Mouse (Mus musculus) lung, postnatal 0 days (tissue): Measurements from ENCODE around the gene Art2b. TPM values are rescaled to one million over a fixed set of nuclear protein-coding genes. Genes with fewer than 3 reads are reported as not detected.
"Not testable (repeated sequence)": the region's sequence is repeated elsewhere in the genome, so short reads cannot be mapped to it uniquely, and the experiment has no call there.

Experiments used
- ATAC-seq: fragments of 200-750 bp; cut with Nextera tagmentation; 2 replicates; pipeline ENCODE4 v1.8.0; 2017; ENCODE audit warnings: moderate library complexity
- DNase-seq: peaks from one replicate; pipeline ENCODE4 v3.0.0-alpha.2; 2016; ENCODE audit warnings: low spot score
- H3K27ac ChIP-seq: fragments of 300-500 bp; sonication (generic); 2 replicates; pipeline ENCODE4 v1.5.1; 2014; ENCODE audit warnings: antibody characterized with exemption, mild to moderate bottlenecking, low read length, mixed read lengths
- H3K27me3 ChIP-seq: fragments of 300-500 bp; sonication (generic); replicated peaks from 2 replicates; pipeline ENCODE4 v1.6.1; 2014; ENCODE audit warnings: low read length, mixed read lengths; ENCODE audit not compliant: insufficient read depth
- H3K36me3 ChIP-seq: fragments of 300-500 bp; sonication (generic); 2 replicates; pipeline ENCODE4 v1.6.1; 2014; ENCODE audit warnings: low read length, mixed read lengths; ENCODE audit not compliant: insufficient read depth
- H3K4me1 ChIP-seq: fragments of 300-500 bp; sonication (generic); 2 replicates; pipeline ENCODE4 v1.6.1; 2014; ENCODE audit warnings: antibody characterized with exemption, low read depth, low read length, mixed read lengths; ENCODE audit not compliant: insufficient read depth
- H3K4me2 ChIP-seq: fragments of 300-500 bp; sonication (generic); replicated peaks from 2 replicates; pipeline ENCODE4 v1.6.1; 2014; ENCODE audit warnings: low read depth, mild to moderate bottlenecking, low read length, moderate library complexity, mixed read lengths
- H3K4me3 ChIP-seq: fragments of 300-500 bp; sonication (generic); 2 replicates; pipeline ENCODE4 v1.5.1; 2014; ENCODE audit warnings: low read depth, low read length
- H3K9ac ChIP-seq: fragments of 300-500 bp; sonication (generic); replicated peaks from 2 replicates; pipeline ENCODE4 v1.6.1; 2014; ENCODE audit warnings: low read depth, mild to moderate bottlenecking
- H3K9me3 ChIP-seq: fragments of 300-500 bp; sonication (generic); 2 replicates; pipeline ENCODE4 v1.6.1; 2016; ENCODE audit warnings: low read length, mixed read lengths
- CTCF ChIP-seq: IDR thresholded peaks from 2 replicates; pipeline ENCODE4 v1.5.1; 2016; ENCODE audit warnings: antibody characterized with exemption, mild to moderate bottlenecking
- EP300 ChIP-seq: IDR thresholded peaks from 2 replicates; pipeline ENCODE4 v1.6.1; 2016; ENCODE audit warnings: antibody characterized with exemption, mild to moderate bottlenecking, control low read depth
- WGBS: fragments of 180-500 bp; shearing (Covaris S2); extraction: QIAGEN DNeasy Blood & Tissue Kit; methylation state at CpG from one replicate; pipeline ENCODE4 v1.1.7; 2014; 5-methylcytosine and 5-hydroxymethylcytosine counted together
- polyA plus RNA-seq: library from polyadenylated mRNA; unstranded; fragments of >200 nt; fragmentation: Nextera tagmentation; extraction: Ambion mirVana; gene quantifications from 2 replicates; pipeline ENCODE4 v1.2.1, GENCODE M21; 2015

Gene Art2b
- polyA plus RNA-seq, 1 experiment from 2014 or later, result not detected

DNA sequence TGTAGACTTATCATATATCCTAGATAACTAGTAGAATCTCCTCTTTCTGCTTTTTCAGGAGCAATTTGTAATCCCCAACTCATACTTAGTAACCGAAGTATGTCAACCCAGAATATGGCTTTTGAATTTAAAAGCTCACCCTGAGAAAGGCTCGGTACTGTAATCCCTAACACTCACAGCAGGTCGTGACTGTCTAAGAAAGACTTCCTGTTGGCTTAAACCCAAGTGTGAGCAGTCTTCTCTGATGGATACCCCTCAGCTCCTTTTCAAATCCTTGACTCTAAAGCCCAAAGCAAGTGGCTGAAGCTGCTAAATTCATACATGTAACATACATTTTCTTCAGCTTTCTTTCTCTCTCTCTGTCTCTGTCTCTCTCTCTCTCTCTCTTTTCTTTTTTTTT, 11.0 kb downstream of the Art2b start:
- no peak for ATAC-seq
- H3K27ac ChIP-seq, result no peak overlapping the region
- TF ChIP-seq CTCF (no peak), EP300 (no peak)
- WGBS, result 29% methylated on average over 3 of the region's 3 CpGs
- H3K27me3 ChIP-seq, result no peaks in the 10 kb centered on the region
- no peak overlapping the region for H3K4me3 ChIP-seq
- H3K36me3 ChIP-seq, result no peaks in the 10 kb centered on the region
- no peaks in the 10 kb centered on the region for H3K4me1 ChIP-seq
- no peak for DNase-seq
- H3K9ac ChIP-seq, result no peak overlapping the region
- no peak overlapping the region for H3K4me2 ChIP-seq
- no peaks in the 10 kb centered on the region for H3K9me3 ChIP-seq

DNA sequence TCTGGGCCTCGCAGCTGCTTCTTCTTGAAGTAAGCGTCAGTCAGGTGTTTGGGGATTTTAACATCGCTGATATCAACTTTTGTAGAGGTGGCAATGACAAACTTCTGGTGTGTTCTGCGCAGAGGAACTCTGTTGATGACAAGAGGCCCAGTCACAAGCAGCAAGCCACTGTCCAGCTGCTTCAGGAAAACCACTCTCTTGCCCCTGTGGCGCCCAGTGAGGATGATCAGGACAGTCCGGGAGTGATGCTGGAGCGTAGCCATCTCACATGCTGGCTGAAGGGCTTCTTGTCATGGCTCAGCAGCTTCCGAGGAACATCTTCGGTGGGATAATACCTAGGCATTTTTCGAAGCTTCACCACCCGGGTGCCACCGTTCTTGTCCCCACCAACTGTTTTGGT, 11.8 kb downstream of the Art2b start:
- not testable (repeated sequence) for H3K27ac ChIP-seq, H3K9me3 ChIP-seq, ATAC-seq, H3K36me3 ChIP-seq, H3K4me2 ChIP-seq, H3K9ac ChIP-seq, H3K27me3 ChIP-seq, H3K4me1 ChIP-seq, DNase-seq, H3K4me3 ChIP-seq
- 71% methylated on average over 11 of the region's 12 CpGs for WGBS

DNA sequence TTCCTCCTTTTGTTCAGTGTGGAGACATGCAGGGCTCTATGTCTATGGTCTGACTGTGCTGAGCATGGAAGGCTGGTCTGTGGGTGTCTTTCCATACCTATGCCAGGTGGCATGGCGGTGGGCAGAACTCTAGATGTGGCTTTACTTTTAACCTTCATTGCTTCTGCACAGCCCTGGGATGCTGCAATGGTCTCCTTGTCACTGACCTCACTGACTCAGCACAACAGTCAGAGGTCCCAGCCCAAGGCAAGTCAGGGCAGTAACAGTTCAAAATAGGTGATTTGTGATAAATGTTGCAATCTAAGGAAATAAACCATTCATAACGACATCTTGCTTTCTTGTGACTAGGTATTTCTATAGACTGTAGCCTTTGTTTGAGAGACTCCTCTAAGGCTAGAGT, 21.3 kb downstream of the Art2b start:
- ATAC-seq (no peak), DNase-seq (no peak)
- Histone ChIP-seq H3K4me3 (no peak overlapping the region), H3K27me3 (no peaks in the 10 kb centered on the region), H3K9me3 (no peaks in the 10 kb centered on the region), H3K4me1 (no peaks in the 10 kb centered on the region), H3K9ac (no peak overlapping the region), H3K4me2 (no peak overlapping the region), H3K27ac (no peak overlapping the region), H3K36me3 (no peaks in the 10 kb centered on the region)
- TF ChIP-seq CTCF (no peak), EP300 (no peak)
- WGBS, result 89% methylated on average over 2 of the region's 2 CpGs

DNA sequence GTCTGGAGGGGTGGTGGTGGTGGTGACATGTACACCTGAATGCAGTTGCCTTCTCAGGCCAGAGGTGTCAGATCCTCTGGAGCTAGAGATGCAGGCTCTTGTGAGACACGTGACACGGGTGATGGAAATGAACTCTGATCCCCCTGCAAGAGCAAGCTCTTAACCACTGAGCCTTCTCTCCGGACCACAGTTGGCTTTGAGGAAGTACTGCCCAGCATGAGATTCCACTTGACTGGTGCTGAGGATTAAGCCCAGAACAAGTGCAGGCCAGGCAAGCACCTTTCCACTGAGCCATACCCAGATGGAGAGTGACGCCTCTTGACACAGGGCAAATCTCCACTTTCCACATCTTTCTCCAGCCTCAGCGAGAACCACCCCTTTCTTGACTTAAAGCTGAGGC, 26.0 kb downstream of the Art2b start:
- 42% methylated on average over 5 of the region's 5 CpGs for WGBS

DNA sequence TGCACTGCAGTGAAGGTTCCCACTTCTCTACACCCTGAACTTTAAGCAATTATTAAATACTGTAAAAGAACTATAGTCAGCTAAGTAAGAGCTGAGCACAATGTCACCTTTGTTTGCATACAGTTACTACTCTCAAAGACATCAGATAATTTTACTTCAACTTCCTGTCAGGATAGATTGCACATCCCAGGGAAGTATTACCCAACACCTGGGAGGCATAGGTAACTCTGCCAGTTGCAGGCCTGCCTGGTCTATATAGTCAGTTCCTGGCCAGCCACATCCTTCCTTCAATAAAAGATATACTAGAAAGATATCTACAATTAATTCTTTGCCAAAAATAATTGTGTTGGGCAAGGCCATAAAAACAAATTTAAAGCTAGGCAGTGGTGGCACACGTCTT, 28.0 kb downstream of the Art2b start:
- no peaks in the 10 kb centered on the region for H3K9me3 ChIP-seq
- H3K9ac ChIP-seq, result no peak overlapping the region
- no peak overlapping the region for H3K4me2 ChIP-seq
- no peaks in the 10 kb centered on the region for H3K36me3 ChIP-seq
- DNase-seq (no peak), ATAC-seq (no peak)
- no peaks in the 10 kb centered on the region for H3K4me1 ChIP-seq
- TF ChIP-seq EP300 (no peak), CTCF (no peak)
- no peak overlapping the region for H3K4me3 ChIP-seq
- H3K27me3 ChIP-seq, result no peaks in the 10 kb centered on the region
- no peak overlapping the region for H3K27ac ChIP-seq
- WGBS, result 69% methylated on average over 1 of the region's 1 CpGs

More for the DNA sequence above, 26.0 kb downstream of the Art2b start:
- H3K36me3 ChIP-seq, H3K9ac ChIP-seq, H3K9me3 ChIP-seq, H3K4me1 ChIP-seq, H3K4me2 ChIP-seq, H3K27me3 ChIP-seq, DNase-seq, ATAC-seq, H3K27ac ChIP-seq, H3K4me3 ChIP-seq: not testable (repeated sequence)

DNA sequence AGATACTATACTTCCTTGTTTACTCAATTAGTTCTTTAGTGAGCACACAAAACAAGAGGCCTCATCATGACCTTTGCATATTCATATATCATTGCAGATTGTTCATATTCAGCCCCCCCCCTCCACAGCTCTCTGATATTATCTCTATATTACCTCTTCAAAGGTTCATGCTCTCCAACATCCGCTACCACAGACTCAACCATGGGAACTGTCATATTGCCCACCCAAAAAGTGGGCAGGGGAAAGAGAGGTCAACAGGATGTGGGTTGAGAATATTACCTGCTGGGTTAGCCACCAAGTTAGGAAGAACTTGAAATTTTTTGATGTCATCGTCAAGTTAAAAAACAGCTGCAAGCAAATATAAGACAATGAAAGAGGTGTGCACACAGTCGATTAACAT, 29.9 kb downstream of the Art2b start:
- not testable (repeated sequence) for H3K9ac ChIP-seq, H3K27ac ChIP-seq, ATAC-seq, H3K9me3 ChIP-seq, H3K4me2 ChIP-seq, H3K4me3 ChIP-seq, H3K27me3 ChIP-seq, H3K4me1 ChIP-seq, H3K36me3 ChIP-seq, DNase-seq
- WGBS, result 90% methylated on average over 3 of the region's 3 CpGs

DNA sequence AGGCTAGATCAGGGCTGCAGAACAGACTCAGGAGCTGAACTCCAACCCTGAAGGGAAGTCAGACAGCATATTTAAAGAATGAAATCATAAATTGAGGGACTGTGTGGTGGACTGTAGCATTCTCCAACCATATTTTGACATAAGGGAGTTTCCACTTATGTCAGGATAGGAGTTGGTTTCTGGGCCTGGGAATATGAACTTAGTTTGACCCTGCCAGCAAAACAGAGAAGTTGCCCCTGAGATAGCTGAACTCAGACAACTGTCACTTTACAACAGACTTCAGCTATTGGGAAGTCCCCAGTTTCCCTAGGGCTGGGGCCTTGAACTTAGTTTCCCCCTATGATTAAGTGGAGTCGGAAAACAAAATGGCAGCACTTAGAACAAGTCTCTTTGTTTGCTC, 33.9 kb downstream of the Art2b start:
- DNase-seq, result no peak
- Histone ChIP-seq H3K4me3 (no peak overlapping the region), H3K27me3 (no peaks in the 10 kb centered on the region), H3K4me1 (no peaks in the 10 kb centered on the region), H3K36me3 (no peaks in the 10 kb centered on the region), H3K9me3 (no peaks in the 10 kb centered on the region), H3K4me2 (no peak overlapping the region), H3K9ac (no peak overlapping the region), H3K27ac (no peak overlapping the region)
- 88% methylated on average over 1 of the region's 1 CpGs for WGBS
- no peak for ATAC-seq
- TF ChIP-seq EP300 (no peak), CTCF (no peak)
